Mouse (Mus musculus) heart, postnatal 0 days (tissue): ENCODE results near the gene Cacna1c.

Experiments used
- CTCF ChIP-seq: IDR thresholded peaks from 2 replicates; pipeline ENCODE4 v1.5.1; 2016; ENCODE audit warnings: antibody characterized with exemption, control low read depth, low read depth
- EP300 ChIP-seq: IDR thresholded peaks from 2 replicates; pipeline ENCODE4 v1.6.1; 2016; ENCODE audit warnings: antibody characterized with exemption, low read depth

DNA sequence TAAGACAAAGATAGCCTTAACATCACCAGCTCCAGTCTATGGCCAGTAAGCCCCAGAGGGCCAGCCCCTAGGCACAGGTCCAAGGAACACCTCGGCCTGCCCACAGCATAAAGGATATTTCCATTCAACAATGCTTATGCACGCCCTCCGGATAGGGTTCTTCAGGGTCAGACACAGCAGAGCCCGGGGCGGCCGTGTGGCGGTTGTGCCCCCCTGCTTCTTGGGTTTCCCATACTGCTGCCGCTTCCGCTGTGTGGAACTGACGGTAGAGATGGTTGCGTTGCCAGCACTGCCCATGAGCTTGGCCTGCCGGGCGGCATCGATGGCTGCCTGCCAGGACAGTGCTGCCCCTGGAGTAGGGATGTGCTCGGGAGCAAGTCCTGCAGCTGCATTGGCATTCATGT is 139.1 kb downstream of the Cacna1c start:
- TF ChIP-seq CTCF, result no peak
- no peak for TF ChIP-seq EP300
